Mouse (Mus musculus): ENCODE results near the gene Ankrd27. TPM values are rescaled to one million over a fixed set of nuclear protein-coding genes. Genes with fewer than 3 reads are reported as not detected.

The Ankrd27 gene
- 74.2 and 74.9 TPM in 2 replicates for total RNA-seq (2012; rRNA removed)
- 100 to 1,000 TPM in 1 of 2 experiments, 10 to 100 TPM in 1; 49.0 to 103 TPM for polyA plus RNA-seq (2012; ENCODE audit: insufficient read depth in 1 of 2, insufficient read length in 2 of 2, low read depth in 1 of 2, low replicate concordance in 2 of 2, missing spikeins in 1 of 2)

GRCm38 (mm10) chr7:35586055-35586905 is at the start of gene Ankrd27:
TSS of gene Ankrd27 (plus strand) at chr7:35586244.
- Histone ChIP-seq H3K4me3 (ENCODE audit: control insufficient read depth in 1 of 2, insufficient read depth in 1 of 2, low read depth in 2 of 2, low read length in 2 of 2) (peak within 1 kb of the TSS; percentile 84 to 92), H3K9me3 (replicated peaks; ENCODE audit: insufficient read depth, low read length) (no peaks in the 10 kb centered on the region), H3K4me1 (ENCODE audit: control insufficient read depth in 1 of 2, insufficient read depth in 2 of 2, low read length in 2 of 2) (peaks cover 12 to 27% of the 10 kb centered on the region in 2 experiments), H3K79me2 (ENCODE audit: control insufficient read depth, insufficient read depth, low read length, poor library complexity) (peaks cover 28% of the 10 kb centered on the region), H3K36me3 (ENCODE audit: control insufficient read depth in 1 of 2, insufficient read depth in 2 of 2, low read length in 2 of 2) (peaks cover 0 to 23% of the 10 kb centered on the region in 2 experiments; a peak in 2 of 4 replicates), H3K27me3 (ENCODE audit: control insufficient read depth in 1 of 2, insufficient read depth in 2 of 2, low read length in 2 of 2) (no peaks in the 10 kb centered on the region), H3K9ac (ENCODE audit: control insufficient read depth, low read depth, low read length, poor library complexity, severe bottlenecking) (peak within 1 kb of the TSS; percentile 95), H3K27ac (ENCODE audit: control insufficient read depth, low read depth, low read length) (peak within 1 kb of the TSS; percentile 78)
- DNase-seq (ENCODE audit: low read depth, low spot score) = peak; percentile 97
- TF ChIP-seq ELF1 (IDR thresholded peaks at IDR 0.05; ENCODE audit: low read depth, low read length) (peak; percentile 94), USF2 (IDR thresholded peaks at IDR 0.05; ENCODE audit: borderline replicate concordance in 1 of 2, insufficient read depth in 1 of 2, low read depth in 1 of 2, low read length in 2 of 2) (no peak), SIN3A (IDR thresholded peaks at IDR 0.05; ENCODE audit: low read length) (peak; percentile 70), NELFE (IDR thresholded peaks at IDR 0.05; ENCODE audit: low read depth, low read length) (peak; percentile 94), USF1 (IDR thresholded peaks at IDR 0.05; ENCODE audit: low read depth, low read length) (peak; percentile 17; the same call in 1 of the 2 replicates), MXI1 (IDR thresholded peaks at IDR 0.05; ENCODE audit: low read depth, low read length) (peak; percentile 86; the same call in 1 of the 2 replicates), NRF1 (IDR thresholded peaks at IDR 0.05; ENCODE audit: insufficient read depth, low read depth, low read length, poor library complexity, severe bottlenecking) (peak; percentile 72), CHD2 (IDR thresholded peaks at IDR 0.05; ENCODE audit: low read length) (peak; percentile 75), POLR2AphosphoS2 (IDR thresholded peaks at IDR 0.05; ENCODE audit: low read length) (peak; percentile 85; the same call in 1 of the 2 replicates), POLR2A (IDR thresholded peaks at IDR 0.05; ENCODE audit: control insufficient read depth in 1 of 2, insufficient read depth in 1 of 2, low read depth in 1 of 2, low read length in 2 of 2, poor library complexity in 1 of 2) (peak; percentile 96 to 98), MYC (IDR thresholded peaks at IDR 0.05; ENCODE audit: low read depth, low read length) (peak; percentile 47; the same call in 1 of the 2 replicates), TCF12 (IDR thresholded peaks at IDR 0.05; ENCODE audit: low read depth, low read length) (peak; percentile 50; the same call in 1 of the 2 replicates), TAL1 (IDR thresholded peaks at IDR 0.05; ENCODE audit: low read length) (no peak), HCFC1 (IDR thresholded peaks at IDR 0.05; ENCODE audit: low read depth, low read length) (peak; percentile 73), TBP (IDR thresholded peaks at IDR 0.05; ENCODE audit: low read depth, low read length) (peak; percentile 92), ETS1 (IDR thresholded peaks at IDR 0.05; ENCODE audit: low read depth, low read length) (no peak), GABPA (IDR thresholded peaks at IDR 0.05; ENCODE audit: low read depth, low read length) (no peak), KAT2A (conservative IDR thresholded peaks at IDR 0.05; ENCODE audit: low read depth, low read length) (no peak; the same call in 1 of the 2 replicates), EP300 (IDR thresholded peaks at IDR 0.05; ENCODE audit: low read depth in 1 of 2, low read length in 2 of 2) (no peak), ZKSCAN1 (IDR thresholded peaks at IDR 0.05; ENCODE audit: low read depth, low read length) (no peak), ZMIZ1 (IDR thresholded peaks at IDR 0.05; ENCODE audit: low read depth, low read length) (peak; percentile 97), MAX (IDR thresholded peaks at IDR 0.05; ENCODE audit: low read length) (peak; percentile 76), CTCF (IDR thresholded peaks at IDR 0.05 in 2 of 3, conservative IDR thresholded peaks at IDR 0.05 in 1 of 3; ENCODE audit: control insufficient read depth in 1 of 3, insufficient read depth in 1 of 3, low read depth in 2 of 3, low read length in 3 of 3, poor library complexity in 1 of 3, severe bottlenecking in 1 of 3) (no peak)
